Mouse (Mus musculus): Measurements from ENCODE around the gene Arid4a. TPM values are rescaled to one million over a fixed set of nuclear protein-coding genes. Genes with fewer than 3 reads are reported as not detected.

Gene Arid4a
- total RNA-seq, 1 experiment: 10.9 TPM

- in situ Hi-C loops (cut with MboI; ENCODE audit: low sequenced_read_pairs in 2 of 2, unreplicated experiment in 2 of 2): no loop called here
Observed at GRCm38 (mm10) chr12:71006141-71006540, 9.6 kb upstream of the Arid4a start.

GRCm38 (mm10) chr12:71006901-71007300, 8.9 kb upstream of the Arid4a start:
- H3K4me1 ChIP-seq (ENCODE audit: control insufficient read depth in 2 of 2, insufficient read depth in 2 of 2, low read length in 2 of 2, poor library complexity in 1 of 2): 0 out of 4 replicates have a peak, but pooled peaks cover 0 to 2% of the 10 kb centered on the region in 2 experiments
- H3K9me3 ChIP-seq (ENCODE audit: control insufficient read depth, insufficient read depth, low read depth, low read length): no peaks in the 10 kb centered on the region
- no peak overlapping the region for H3K27ac ChIP-seq (ENCODE audit: insufficient read depth, low read depth, low read length, poor library complexity, severe bottlenecking)
- in situ Hi-C loops (cut with MboI; ENCODE audit: low sequenced_read_pairs in 2 of 2, unreplicated experiment in 2 of 2): no loop called here
- no peak for TF ChIP-seq CHD2 (IDR thresholded peaks at IDR 0.05; ENCODE audit: low read depth, low read length)
- no peak overlapping the region for H3K9ac ChIP-seq (ENCODE audit: insufficient read depth, low read depth, low read length, poor library complexity, severe bottlenecking)
- no peak overlapping the region for H3K4me3 ChIP-seq (ENCODE audit: insufficient read depth in 1 of 2, low read depth in 1 of 2, low read length in 2 of 2, poor library complexity in 1 of 2, severe bottlenecking in 1 of 2)
- H3K36me3 ChIP-seq (ENCODE audit: control insufficient read depth, insufficient read depth, low read length, poor library complexity, severe bottlenecking): peaks cover 19% of the 10 kb centered on the region
- no peak for DNase-seq (ENCODE audit: low read depth, low spot score)

More at GRCm38 (mm10) chr12:71006141-71006540, 9.6 kb upstream of the Arid4a start:
- no peaks in the 10 kb centered on the region for H3K9me3 ChIP-seq (ENCODE audit: control insufficient read depth, insufficient read depth, low read depth, low read length)
- DNase-seq (ENCODE audit: low read depth, low spot score): no peak
- peaks cover 19% of the 10 kb centered on the region for H3K36me3 ChIP-seq (ENCODE audit: control insufficient read depth, insufficient read depth, low read length, poor library complexity, severe bottlenecking)
- no peak for TF ChIP-seq CHD2 (IDR thresholded peaks at IDR 0.05; ENCODE audit: low read depth, low read length)
- no peak for TF ChIP-seq HCFC1 (IDR thresholded peaks at IDR 0.05; ENCODE audit: borderline replicate concordance, insufficient read depth, low read length)
- TF ChIP-seq ZC3H11A (IDR thresholded peaks at IDR 0.05; ENCODE audit: borderline replicate concordance, low read depth, low read length): no peak
- no peak for TF ChIP-seq MAFK (IDR thresholded peaks at IDR 0.05; ENCODE audit: insufficient read depth, low read depth, low read length)
- TF ChIP-seq ZNF384 (IDR thresholded peaks at IDR 0.05; ENCODE audit: low read depth, low read length): no peak
- no peak overlapping the region for H3K9ac ChIP-seq (ENCODE audit: insufficient read depth, low read depth, low read length, poor library complexity, severe bottlenecking)
- H3K4me1 ChIP-seq (ENCODE audit: control insufficient read depth in 2 of 2, insufficient read depth in 2 of 2, low read length in 2 of 2, poor library complexity in 1 of 2): 0 out of 4 replicates have a peak, but pooled peaks cover 0 to 2% of the 10 kb centered on the region in 2 experiments
- H3K27ac ChIP-seq (ENCODE audit: insufficient read depth, low read depth, low read length, poor library complexity, severe bottlenecking): no peak overlapping the region
- H3K4me3 ChIP-seq (ENCODE audit: insufficient read depth in 1 of 2, low read depth in 1 of 2, low read length in 2 of 2, poor library complexity in 1 of 2, severe bottlenecking in 1 of 2): no peak overlapping the region

- TF ChIP-seq MAFK (IDR thresholded peaks at IDR 0.05; ENCODE audit: insufficient read depth, low read depth, low read length) (no peak), CHD2 (IDR thresholded peaks at IDR 0.05; ENCODE audit: low read depth, low read length) (no peak), HCFC1 (IDR thresholded peaks at IDR 0.05; ENCODE audit: borderline replicate concordance, insufficient read depth, low read length) (no peak), ZC3H11A (IDR thresholded peaks at IDR 0.05; ENCODE audit: borderline replicate concordance, low read depth, low read length) (no peak), ZNF384 (IDR thresholded peaks at IDR 0.05; ENCODE audit: low read depth, low read length) (no peak)
- H3K9me3 ChIP-seq (ENCODE audit: control insufficient read depth, insufficient read depth, low read depth, low read length): no peaks in the 10 kb centered on the region
Observed at GRCm38 (mm10) chr12:71009769-71010168, 6.0 kb upstream of the Arid4a start.

GRCm38 (mm10) chr12:71014845-71015362, 886 bp upstream of the Arid4a start:
- Histone ChIP-seq H3K36me3 (ENCODE audit: control insufficient read depth, insufficient read depth, low read length, poor library complexity, severe bottlenecking) (peaks cover 9% of the 10 kb centered on the region), H3K4me3 (ENCODE audit: insufficient read depth in 1 of 2, low read depth in 1 of 2, low read length in 2 of 2, poor library complexity in 1 of 2, severe bottlenecking in 1 of 2) (peak overlapping the region; percentile 88 to 90), H3K27ac (ENCODE audit: insufficient read depth, low read depth, low read length, poor library complexity, severe bottlenecking) (peak overlapping the region; percentile 96), H3K9ac (ENCODE audit: insufficient read depth, low read depth, low read length, poor library complexity, severe bottlenecking) (peak overlapping the region; percentile 99), H3K9me3 (ENCODE audit: control insufficient read depth, insufficient read depth, low read depth, low read length) (no peaks in the 10 kb centered on the region), H3K4me1 (ENCODE audit: control insufficient read depth in 2 of 2, insufficient read depth in 2 of 2, low read length in 2 of 2, poor library complexity in 1 of 2) (0 out of 4 replicates have a peak, but pooled peaks cover 1 to 5% of the 10 kb centered on the region in 2 experiments)
- TF ChIP-seq ZC3H11A (IDR thresholded peaks at IDR 0.05; ENCODE audit: borderline replicate concordance, low read depth, low read length): no peak
- no peak for TF ChIP-seq MAFK (IDR thresholded peaks at IDR 0.05; ENCODE audit: insufficient read depth, low read depth, low read length)
- no peak for TF ChIP-seq ZNF384 (IDR thresholded peaks at IDR 0.05; ENCODE audit: low read depth, low read length)
- TF ChIP-seq HCFC1 (IDR thresholded peaks at IDR 0.05; ENCODE audit: borderline replicate concordance, insufficient read depth, low read length): no peak
- no peak for TF ChIP-seq CHD2 (IDR thresholded peaks at IDR 0.05; ENCODE audit: low read depth, low read length)
- no peak for DNase-seq (ENCODE audit: low read depth, low spot score)
- in situ Hi-C loops (cut with MboI; ENCODE audit: low sequenced_read_pairs in 2 of 2, unreplicated experiment in 2 of 2): no loop called here

More at GRCm38 (mm10) chr12:71009769-71010168, 6.0 kb upstream of the Arid4a start:
- no peak overlapping the region for H3K27ac ChIP-seq (ENCODE audit: insufficient read depth, low read depth, low read length, poor library complexity, severe bottlenecking)
- in situ Hi-C loops (cut with MboI; ENCODE audit: low sequenced_read_pairs in 2 of 2, unreplicated experiment in 2 of 2): no loop called here
- peaks cover 22% of the 10 kb centered on the region for H3K36me3 ChIP-seq (ENCODE audit: control insufficient read depth, insufficient read depth, low read length, poor library complexity, severe bottlenecking)
- DNase-seq (ENCODE audit: low read depth, low spot score): no peak
- H3K4me1 ChIP-seq (ENCODE audit: control insufficient read depth in 2 of 2, insufficient read depth in 2 of 2, low read length in 2 of 2, poor library complexity in 1 of 2): 0 out of 4 replicates have a peak, but pooled peaks cover 1 to 4% of the 10 kb centered on the region in 2 experiments
- no peak overlapping the region for H3K4me3 ChIP-seq (ENCODE audit: insufficient read depth in 1 of 2, low read depth in 1 of 2, low read length in 2 of 2, poor library complexity in 1 of 2, severe bottlenecking in 1 of 2)
- H3K9ac ChIP-seq (ENCODE audit: insufficient read depth, low read depth, low read length, poor library complexity, severe bottlenecking): no peak overlapping the region

- 0 out of 4 replicates have a peak, but pooled peaks cover 1 to 3% of the 10 kb centered on the region in 2 experiments for H3K4me1 ChIP-seq (ENCODE audit: control insufficient read depth in 2 of 2, insufficient read depth in 2 of 2, low read length in 2 of 2, poor library complexity in 1 of 2)
- in situ Hi-C loops (cut with MboI; ENCODE audit: low sequenced_read_pairs in 2 of 2, unreplicated experiment in 2 of 2): no loop called here
Observed at GRCm38 (mm10) chr12:71016211-71016502, 367 bp downstream of the Arid4a start.

More at GRCm38 (mm10) chr12:71016211-71016502, 367 bp downstream of the Arid4a start:
- DNase-seq (ENCODE audit: low read depth, low spot score): no peak
- peaks cover 12% of the 10 kb centered on the region for H3K36me3 ChIP-seq (ENCODE audit: control insufficient read depth, insufficient read depth, low read length, poor library complexity, severe bottlenecking)
- H3K27ac ChIP-seq (ENCODE audit: insufficient read depth, low read depth, low read length, poor library complexity, severe bottlenecking): peak overlapping the region; percentile 85
- H3K9me3 ChIP-seq (ENCODE audit: control insufficient read depth, insufficient read depth, low read depth, low read length): no peaks in the 10 kb centered on the region
- no peak for TF ChIP-seq ZNF384 (IDR thresholded peaks at IDR 0.05; ENCODE audit: low read depth, low read length)
- no peak for TF ChIP-seq HCFC1 (IDR thresholded peaks at IDR 0.05; ENCODE audit: borderline replicate concordance, insufficient read depth, low read length)
- H3K9ac ChIP-seq (ENCODE audit: insufficient read depth, low read depth, low read length, poor library complexity, severe bottlenecking): peak overlapping the region; percentile 92
- H3K4me3 ChIP-seq (ENCODE audit: insufficient read depth in 1 of 2, low read depth in 1 of 2, low read length in 2 of 2, poor library complexity in 1 of 2, severe bottlenecking in 1 of 2): peak overlapping the region; percentile 87 to 92

Measured in ES-E14 (cell line).